Comparison of ENCODE assay signal across 8 mouse cellular contexts in the genomic region with DNA sequence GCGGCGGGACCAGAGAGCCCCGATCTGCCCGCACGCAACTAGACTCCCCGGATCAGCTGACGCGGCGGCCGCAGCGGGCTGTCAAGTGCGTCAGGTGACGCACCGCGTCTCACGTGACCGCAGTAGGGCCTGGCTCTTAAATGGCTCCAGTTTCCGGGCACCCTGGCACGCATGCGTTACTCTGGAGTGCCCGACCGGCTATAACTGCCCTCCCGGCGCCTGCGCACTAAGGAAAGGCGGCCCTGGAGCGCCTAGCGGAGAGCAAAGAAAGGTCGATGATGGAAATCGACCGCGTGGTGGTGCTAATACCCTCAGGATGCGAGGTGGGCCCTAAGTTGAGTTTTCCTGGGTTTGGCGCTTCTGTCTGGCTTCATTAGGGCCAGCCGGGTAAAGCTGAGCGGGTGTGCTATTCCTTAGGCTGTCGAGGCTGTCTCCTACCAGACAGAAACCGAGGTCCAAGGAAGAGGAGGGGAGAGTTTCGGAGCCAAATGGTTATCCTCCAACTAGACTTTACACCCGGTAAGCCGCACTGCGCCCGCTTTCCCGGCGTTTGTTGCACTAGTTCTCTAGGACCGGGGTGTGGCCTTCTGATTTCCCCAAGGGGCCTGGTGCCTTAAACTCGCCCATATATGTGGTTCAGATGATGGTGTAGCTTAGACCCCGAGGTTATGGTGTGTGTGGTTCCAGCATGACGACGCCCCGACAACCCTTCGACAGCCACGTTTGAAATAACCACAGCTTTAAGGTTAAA. TPM values are rescaled to one million over a fixed set of nuclear protein-coding genes. Genes with fewer than 3 reads are reported as not detected.
A peak's percentile ranks its signal among the peaks of the same experiment; 100 is the strongest.
DNase-seq lines count a peak whose midpoint lies in the region; ATAC-seq and TF ChIP-seq lines count a peak whose summit lies in the region.

Atp6v0d1 (minus strand) TSS at position 96 of the 751 bp plus-strand sequence.

- peak; percentile 85 for TF ChIP-seq POLR2A in bone marrow, adult 2 months (IDR thresholded peaks at IDR 0.05; ENCODE audit: borderline replicate concordance, control insufficient read depth, low read depth, low read length)
- peak; percentile 84; the same call in 1 of the 2 replicates for TF ChIP-seq POLR2A in limb, embryonic 14.5 days (IDR thresholded peaks at IDR 0.05; ENCODE audit: borderline replicate concordance, extremely low read depth, insufficient read depth, insufficient read length)

- ATAC-seq in embryonic facial prominence, embryonic 15.5 days (ENCODE audit: insufficient number of reproducible peaks, low FRiP score, low TSS enrichment, low read depth) = peak; percentile 99
- ATAC-seq in limb, embryonic 14.5 days (ENCODE audit: low FRiP score, low read depth) = peak; percentile 99
- peak; percentile 98 for ATAC-seq in midbrain, postnatal 0 days (ENCODE audit: low FRiP score)

- peak; percentile 83 for TF ChIP-seq CTCF in bone marrow, adult 2 months (IDR thresholded peaks at IDR 0.05; ENCODE audit: control insufficient read depth, insufficient read depth, low read length)
- peak; percentile 87 for TF ChIP-seq CTCF in midbrain, postnatal 0 days (IDR thresholded peaks at IDR 0.05)

- H3K4me2 ChIP-seq in embryonic facial prominence, embryonic 15.5 days (replicated peaks) = peak within 1 kb of the TSS; percentile 83
- peak within 1 kb of the TSS; percentile 83 for H3K4me2 ChIP-seq in limb, embryonic 14.5 days (replicated peaks; ENCODE audit: low read depth, low read length, severe bottlenecking)
- peak within 1 kb of the TSS; percentile 90 for H3K4me2 ChIP-seq in midbrain, postnatal 0 days (ENCODE audit: low read depth, low read length, poor library complexity, severe bottlenecking)

- H3K9me3 ChIP-seq in embryonic facial prominence, embryonic 15.5 days (replicated peaks) = no peaks in the 10 kb centered on the region
- no peaks in the 10 kb centered on the region for H3K9me3 ChIP-seq in limb, embryonic 14.5 days (ENCODE audit: control insufficient read depth, low read length)
- no peaks in the 10 kb centered on the region for H3K9me3 ChIP-seq in midbrain, postnatal 0 days (ENCODE audit: low read length)

- no peaks in the 10 kb centered on the region; the same call in 1 of the 2 replicates for H3K36me3 ChIP-seq in embryonic facial prominence, embryonic 15.5 days
- no peaks in the 10 kb centered on the region; the same call in 1 of the 2 replicates for H3K36me3 ChIP-seq in limb, embryonic 14.5 days (ENCODE audit: control insufficient read depth, insufficient read depth, low read length)
- H3K36me3 ChIP-seq in midbrain, postnatal 0 days (ENCODE audit: insufficient read depth, low read length) = 0 out of 2 replicates have a peak, but pooled peaks cover 2% of the 10 kb centered on the region

- DNase-seq in 416B (ENCODE audit: low read depth) = peak; percentile 100
- peak; percentile 99 for DNase-seq in heart, adult 8-10 months (ENCODE audit: low spot score)
- DNase-seq in kidney, adult 9 months = peak; percentile 100
- peak; percentile 99 for DNase-seq in limb, embryonic 14.5 days (ENCODE audit: low spot score)
- DNase-seq in midbrain, postnatal 0 days (ENCODE audit: low spot score) = peak; percentile 100
- peak; percentile 98 to 99 for DNase-seq in spleen, postnatal 14 days (ENCODE audit: low spot score in 2 of 2)

- H3K4me1 ChIP-seq in bone marrow, adult 2 months (ENCODE audit: control insufficient read depth, insufficient read depth, low read length) = peaks cover 4% of the 10 kb centered on the region
- peaks cover 29% of the 10 kb centered on the region for H3K4me1 ChIP-seq in embryonic facial prominence, embryonic 15.5 days
- peaks cover 9% of the 10 kb centered on the region for H3K4me1 ChIP-seq in limb, embryonic 14.5 days (ENCODE audit: control insufficient read depth, insufficient read depth, low read length)
- peaks cover 7% of the 10 kb centered on the region; the same call in 1 of the 2 replicates for H3K4me1 ChIP-seq in midbrain, postnatal 0 days (ENCODE audit: insufficient read depth, low read length)

- peak within 1 kb of the TSS; percentile 85 for H3K4me3 ChIP-seq in bone marrow, adult 2 months (replicated peaks; ENCODE audit: control insufficient read depth, low read depth, low read length)
- peak within 1 kb of the TSS; percentile 91 for H3K4me3 ChIP-seq in embryonic facial prominence, embryonic 15.5 days (replicated peaks)
- H3K4me3 ChIP-seq in limb, embryonic 14.5 days (replicated peaks; ENCODE audit: low read length) = peak within 1 kb of the TSS; percentile 94
- H3K4me3 ChIP-seq in midbrain, postnatal 0 days (ENCODE audit: low read depth, low read length) = peak within 1 kb of the TSS; percentile 92

- WGBS in bone marrow, adult 2 months = 1% methylated on average over 53 of the region's 53 CpGs
- WGBS in embryonic facial prominence, embryonic 15.5 days = 2% methylated on average over 53 of the region's 53 CpGs
- WGBS in limb, embryonic 14.5 days = 3% methylated on average over 52 of the region's 53 CpGs
- WGBS in midbrain, postnatal 0 days = 3% methylated on average over 51 of the region's 53 CpGs

- H3K9ac ChIP-seq in embryonic facial prominence, embryonic 15.5 days = peak within 1 kb of the TSS; percentile 84
- H3K9ac ChIP-seq in limb, embryonic 14.5 days (ENCODE audit: low read depth, low read length, severe bottlenecking) = peak within 1 kb of the TSS; percentile 83
- H3K9ac ChIP-seq in midbrain, postnatal 0 days (replicated peaks; ENCODE audit: low read length, poor library complexity, severe bottlenecking) = peak within 1 kb of the TSS; percentile 94

- H3K27me3 ChIP-seq in embryonic facial prominence, embryonic 15.5 days = no peaks in the 10 kb centered on the region
- no peaks in the 10 kb centered on the region for H3K27me3 ChIP-seq in limb, embryonic 14.5 days (ENCODE audit: control insufficient read depth, insufficient read depth, low read length)
- H3K27me3 ChIP-seq in midbrain, postnatal 0 days (ENCODE audit: insufficient read depth, low read length) = no peaks in the 10 kb centered on the region

- H3K27ac ChIP-seq in bone marrow, adult 2 months (ENCODE audit: control insufficient read depth, insufficient read depth, low read depth, low read length, poor library complexity) = peak within 1 kb of the TSS; percentile 95
- peak within 1 kb of the TSS; percentile 84 for H3K27ac ChIP-seq in embryonic facial prominence, embryonic 15.5 days (replicated peaks)
- no peak within 1 kb of the TSS; the same call in 1 of the 2 replicates for H3K27ac ChIP-seq in limb, embryonic 14.5 days (replicated peaks; ENCODE audit: low read depth, low read length)
- peak within 1 kb of the TSS; percentile 95 for H3K27ac ChIP-seq in midbrain, postnatal 0 days (ENCODE audit: low read depth, low read length)

RNA-seq across cellular contexts. Expression of gene Atp6v0d1, which starts in this region (rescaled TPM):
- 37.5 and 58.3 TPM in 2 replicates for polyA plus RNA-seq in bone marrow, adult 2 months (2011; ENCODE audit: insufficient read depth, insufficient read length, low replicate concordance, missing spikeins)
- polyA plus RNA-seq in embryonic facial prominence, embryonic 15.5 days (2015; fragmentation: Nextera tagmentation; extraction: Ambion mirVana) = 99.7 and 104 TPM in 2 replicates
- 10 to 100 TPM; 41.6 to 53.8 (median 51.7) TPM for total RNA-seq in heart, adult 8-10 months (2022)
- 98.9 and 105 TPM in 2 replicates for polyA plus RNA-seq in limb, embryonic 14.5 days (2012; rRNA removed)
- 91.2 and 93.2 TPM in 2 replicates for polyA plus RNA-seq in limb, embryonic 14.5 days (2014; fragmentation: Nextera tagmentation; extraction: Ambion mirVana)
- 214 and 238 TPM in 2 replicates for total RNA-seq in midbrain, postnatal 0 days (2014; rRNA removed)
- 272 and 300 TPM in 2 replicates for polyA plus RNA-seq in midbrain, postnatal 0 days (2015; fragmentation: Nextera tagmentation; extraction: Ambion mirVana)
